Mouse (Mus musculus) kidney, adult 2 months (tissue): Measurements from ENCODE around the gene Ptpn1.

ENCODE experiments used
- CTCF ChIP-seq: fragments of 200-500 bp; conservative IDR thresholded peaks from 2 replicates; pipeline ENCODE4 v1.5.1; 2011; ENCODE audit warnings: low read depth, mild to moderate bottlenecking, control low read depth, low read length, moderate library complexity, mixed read lengths; ENCODE audit not compliant: insufficient read depth, insufficient read length
- POLR2A ChIP-seq: fragments of 200-500 bp; IDR thresholded peaks from one replicate; pipeline ENCODE4 v1.6.1; 2011; ENCODE audit warnings: low read depth, low read length, control low read depth

- TF ChIP-seq CTCF (no peak), POLR2A (no peak)
Observed at GRCm38 (mm10) chr2:167954928-167955327, 23.1 kb downstream of the Ptpn1 start.
